Mouse (Mus musculus) liver, embryonic 12.5 days (tissue): ENCODE measurements around the gene Lrrn4cl. TPM values are rescaled to one million over a fixed set of nuclear protein-coding genes. Genes with fewer than 3 reads are reported as not detected.
"Not testable (repeated sequence)": the region's sequence is repeated elsewhere in the genome, so short reads cannot be mapped to it uniquely, and the experiment has no call there.

Source experiments
- ATAC-seq: fragments of 200-750 bp; cut with Nextera tagmentation; 2 replicates; pipeline ENCODE4 v1.8.0; 2017; ENCODE audit warnings: moderate number of reproducible peaks, mild to moderate bottlenecking, moderate library complexity
- H3K27ac ChIP-seq: fragments of 300-500 bp; sonication (generic); 2 replicates; pipeline ENCODE4 v1.5.1; 2016; ENCODE audit warnings: mild to moderate bottlenecking
- H3K27me3 ChIP-seq: fragments of 300-500 bp; sonication (generic); replicated peaks from 2 replicates; pipeline ENCODE4 v1.6.1; 2016; ENCODE audit warnings: mild to moderate bottlenecking, moderate library complexity
- H3K36me3 ChIP-seq: fragments of 300-500 bp; sonication (generic); 2 replicates; pipeline ENCODE4 v1.6.1; 2016; ENCODE audit warnings: mild to moderate bottlenecking, moderate library complexity
- H3K4me1 ChIP-seq: fragments of 300-500 bp; sonication (generic); 2 replicates; pipeline ENCODE4 v1.6.1; 2016
- H3K4me2 ChIP-seq: fragments of 300-500 bp; sonication (generic); 2 replicates; pipeline ENCODE4 v1.6.1; 2016; ENCODE audit warnings: mild to moderate bottlenecking, moderate library complexity
- H3K4me3 ChIP-seq: fragments of 300-500 bp; sonication (generic); 2 replicates; pipeline ENCODE4 v1.5.1; 2016; ENCODE audit warnings: mild to moderate bottlenecking, moderate library complexity
- H3K9ac ChIP-seq: fragments of 300-500 bp; sonication (generic); 2 replicates; pipeline ENCODE4 v1.6.1; 2016; ENCODE audit warnings: mild to moderate bottlenecking, moderate library complexity
- H3K9me3 ChIP-seq: fragments of 300-500 bp; sonication (generic); replicated peaks from 2 replicates; pipeline ENCODE4 v1.6.1; 2016; ENCODE audit warnings: mild to moderate bottlenecking, moderate library complexity
- WGBS: fragments of 180-500 bp; shearing (Covaris S2); methylation state at CpG from one replicate; pipeline ENCODE4 v1.1.7; 2016; ENCODE audit not compliant: insufficient replicate concordance; 5-methylcytosine and 5-hydroxymethylcytosine counted together
- polyA plus RNA-seq: library from polyadenylated mRNA; unstranded; fragments of >200 nt; fragmentation: Nextera tagmentation; extraction: Ambion mirVana; gene quantifications from 2 replicates; pipeline ENCODE4 v1.2.1, GENCODE M21; 2016

Lrrn4cl gene
- polyA plus RNA-seq, 1 experiment from 2014 or later = 0.11 TPM

- H3K27ac ChIP-seq = peak overlapping the region; percentile 100
- peak overlapping the region; percentile 99 for H3K9ac ChIP-seq
- H3K4me2 ChIP-seq = peak overlapping the region; percentile 84
- H3K9me3 ChIP-seq = no peaks in the 10 kb centered on the region
- ATAC-seq = peak; percentile 63
- H3K4me1 ChIP-seq = peaks cover 47% of the 10 kb centered on the region
- WGBS = under 1% methylated on average over 48 of the region's 48 CpGs
- H3K36me3 ChIP-seq = peaks cover 56% of the 10 kb centered on the region
- H3K27me3 ChIP-seq = no peaks in the 10 kb centered on the region
- H3K4me3 ChIP-seq = peak overlapping the region; percentile 100
Measured at GRCm38 (mm10) chr19:8820424-8820956, 30.1 kb upstream of the Lrrn4cl start.

- ATAC-seq = no peak
Measured at GRCm38 (mm10) chr19:8821146-8821545, 29.4 kb upstream of the Lrrn4cl start.

DNA sequence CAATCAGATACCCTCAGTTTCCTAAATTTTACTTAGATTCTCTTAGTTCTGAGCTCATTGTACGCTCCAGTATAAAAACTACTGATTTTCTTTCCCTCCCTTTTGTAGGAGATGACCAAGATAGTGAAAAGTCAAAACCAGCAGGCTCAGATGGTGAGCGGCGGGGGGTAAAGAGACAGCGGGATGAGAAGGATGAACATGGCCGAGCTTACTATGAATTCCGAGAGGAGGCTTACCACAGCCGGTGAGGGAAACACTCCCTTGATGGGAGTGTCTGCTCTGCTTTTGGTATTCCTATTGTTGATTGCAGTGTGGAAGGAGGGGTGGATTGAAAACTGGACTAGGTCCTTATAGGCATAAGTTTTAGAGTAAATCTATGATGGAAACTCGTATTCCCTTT lies 27.9 kb upstream of the Lrrn4cl start:
- peaks cover 59% of the 10 kb centered on the region for H3K36me3 ChIP-seq
- H3K4me3 ChIP-seq = peak overlapping the region; percentile 100
- peak overlapping the region; percentile 84 for H3K4me2 ChIP-seq
- no peaks in the 10 kb centered on the region for H3K27me3 ChIP-seq
- H3K9me3 ChIP-seq = no peaks in the 10 kb centered on the region
- H3K27ac ChIP-seq = no peak overlapping the region
- peaks cover 29% of the 10 kb centered on the region for H3K4me1 ChIP-seq
- 83% methylated on average over 8 of the region's 8 CpGs for WGBS
- no peak for ATAC-seq
- H3K9ac ChIP-seq = peak overlapping the region; percentile 99

More at GRCm38 (mm10) chr19:8821146-8821545, 29.4 kb upstream of the Lrrn4cl start:
- H3K9ac ChIP-seq = peak overlapping the region; percentile 99
- H3K9me3 ChIP-seq = no peaks in the 10 kb centered on the region
- WGBS = under 1% methylated on average over 7 of the region's 7 CpGs
- no peaks in the 10 kb centered on the region for H3K27me3 ChIP-seq
- peak overlapping the region; percentile 100 for H3K27ac ChIP-seq
- H3K4me1 ChIP-seq = peaks cover 43% of the 10 kb centered on the region
- H3K36me3 ChIP-seq = peaks cover 55% of the 10 kb centered on the region
- H3K4me3 ChIP-seq = peak overlapping the region; percentile 100
- H3K4me2 ChIP-seq = peak overlapping the region; percentile 84

DNA sequence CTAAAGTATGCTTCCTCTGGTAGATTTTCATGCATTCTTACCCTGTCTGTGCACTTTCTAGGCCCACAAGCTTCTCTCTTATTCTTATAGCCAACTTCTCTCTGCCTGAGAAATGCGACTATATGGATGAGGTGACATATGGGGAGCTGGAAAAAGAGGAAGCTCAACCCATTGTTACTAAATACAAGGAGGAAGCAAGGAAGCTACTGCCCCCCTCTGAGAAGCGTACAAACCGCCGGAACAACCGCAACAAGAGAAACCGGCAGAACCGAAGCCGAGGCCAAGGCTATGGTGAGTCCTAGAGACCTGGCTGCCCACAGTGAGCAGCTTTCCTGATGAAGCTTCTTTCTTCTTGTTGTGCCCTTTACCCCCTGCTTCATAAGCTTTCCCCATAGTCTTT lies 20.9 kb upstream of the Lrrn4cl start, which contains the start of gene AC129217.1:
TSS of gene AC129217.1 (plus strand) at position 114 of the 400 bp plus-strand sequence.
- H3K27me3 ChIP-seq = no peaks in the 10 kb centered on the region
- H3K36me3 ChIP-seq = peaks cover 99% of the 10 kb centered on the region
- ATAC-seq = no peak
- H3K4me1 ChIP-seq = peaks cover 10% of the 10 kb centered on the region; the same call in 1 of the 2 replicates
- no peaks in the 10 kb centered on the region for H3K9me3 ChIP-seq
- no peak within 1 kb of the TSS for H3K27ac ChIP-seq
- 57% methylated on average over 8 of the region's 8 CpGs for WGBS
- no peak within 1 kb of the TSS for H3K4me2 ChIP-seq
- H3K4me3 ChIP-seq = no peak within 1 kb of the TSS
- H3K9ac ChIP-seq = no peak within 1 kb of the TSS

- peaks cover 10% of the 10 kb centered on the region; the same call in 1 of the 2 replicates for H3K4me1 ChIP-seq
- no peaks in the 10 kb centered on the region for H3K9me3 ChIP-seq
Measured at GRCm38 (mm10) chr19:8830664-8831063, 19.9 kb upstream of the Lrrn4cl start.

GRCm38 (mm10) chr19:8831262-8831661 lies 19.3 kb upstream of the Lrrn4cl start:
- Histone ChIP-seq H3K9ac (no peak overlapping the region), H3K27ac (no peak overlapping the region), H3K9me3 (no peaks in the 10 kb centered on the region), H3K4me1 (peaks cover 10% of the 10 kb centered on the region; the same call in 1 of the 2 replicates), H3K36me3 (peaks cover 100% of the 10 kb centered on the region), H3K27me3 (no peaks in the 10 kb centered on the region), H3K4me2 (no peak overlapping the region), H3K4me3 (no peak overlapping the region)
- ATAC-seq = no peak
- 90% methylated on average over 11 of the region's 11 CpGs for WGBS

More at GRCm38 (mm10) chr19:8830664-8831063, 19.9 kb upstream of the Lrrn4cl start:
- ATAC-seq = no peak
- Histone ChIP-seq H3K4me2 (no peak overlapping the region), H3K27me3 (no peaks in the 10 kb centered on the region), H3K9ac (no peak overlapping the region), H3K27ac (no peak overlapping the region), H3K36me3 (peaks cover 100% of the 10 kb centered on the region), H3K4me3 (no peak overlapping the region)
- 95% methylated on average over 8 of the region's 8 CpGs for WGBS

- H3K27ac ChIP-seq = no peak overlapping the region
Measured at GRCm38 (mm10) chr19:8832971-8833370, 17.6 kb upstream of the Lrrn4cl start.

DNA sequence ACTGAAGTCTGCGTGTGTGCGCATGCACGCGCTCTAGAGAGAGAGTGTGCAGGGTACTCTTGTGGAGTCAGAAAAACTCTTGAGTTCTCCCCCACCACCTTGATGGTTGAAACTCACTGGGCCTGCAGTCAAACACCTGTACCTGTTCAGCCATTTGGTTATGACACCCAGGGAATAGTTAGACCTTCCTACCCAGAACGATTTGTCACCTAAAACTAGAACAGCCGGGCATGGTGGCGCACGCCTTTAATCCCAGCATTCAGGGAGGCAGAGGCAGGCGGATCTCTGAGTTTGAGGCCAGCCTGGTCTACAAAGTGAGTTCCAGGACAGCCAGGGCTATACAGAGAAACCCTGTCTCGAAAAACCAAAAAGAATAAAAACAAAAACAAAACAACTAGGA lies 14.2 kb upstream of the Lrrn4cl start:
- H3K27ac ChIP-seq = peak overlapping the region; percentile 92; the same call in 1 of the 2 replicates

More at GRCm38 (mm10) chr19:8832971-8833370, 17.6 kb upstream of the Lrrn4cl start:
- Histone ChIP-seq H3K27me3 (no peaks in the 10 kb centered on the region), H3K9me3 (no peaks in the 10 kb centered on the region), H3K36me3 (peaks cover 85% of the 10 kb centered on the region), H3K4me2 (no peak overlapping the region), H3K4me1 (peaks cover 17% of the 10 kb centered on the region), H3K4me3 (no peak overlapping the region), H3K9ac (no peak overlapping the region)
- 88% methylated on average over 4 of the region's 4 CpGs for WGBS
- no peak for ATAC-seq

DNA sequence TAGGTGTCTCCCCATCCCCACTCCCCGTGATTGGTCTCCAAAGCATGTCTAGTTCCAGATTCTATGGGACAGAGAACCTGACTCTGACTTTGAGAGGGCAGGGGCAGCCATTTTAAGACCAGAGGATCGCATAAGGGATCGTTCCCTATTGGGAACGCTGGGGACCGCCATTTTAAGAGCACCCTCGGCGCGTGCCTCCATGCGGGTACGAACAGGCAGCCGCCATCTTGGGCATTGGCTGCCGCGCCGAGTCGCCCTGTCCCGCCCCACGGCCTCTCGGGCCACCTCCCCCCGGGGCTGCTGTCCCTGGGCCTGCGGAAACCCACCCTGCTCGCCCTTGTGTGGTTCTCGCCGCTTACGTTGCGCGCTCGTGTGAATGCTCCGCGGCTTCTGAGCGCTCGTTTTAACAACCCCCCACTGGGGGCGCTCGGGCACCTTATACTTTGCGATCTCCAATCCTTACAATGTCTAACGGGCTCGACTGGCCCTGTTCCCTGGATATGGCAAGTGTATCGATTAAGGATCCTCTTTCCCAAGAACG lies 13.2 kb upstream of the Lrrn4cl start, which contains the start of gene Bscl2:
TSS of gene Bscl2 (plus strand) at position 217 of the 541 bp plus-strand sequence.
- no peaks in the 10 kb centered on the region for H3K9me3 ChIP-seq
- H3K4me2 ChIP-seq = peak within 1 kb of the TSS; percentile 93
- no peaks in the 10 kb centered on the region for H3K27me3 ChIP-seq
- peak within 1 kb of the TSS; percentile 69 for H3K4me3 ChIP-seq
- H3K9ac ChIP-seq = peak within 1 kb of the TSS; percentile 79
- 1% methylated on average over 38 of the region's 38 CpGs for WGBS
- peak; percentile 77 for ATAC-seq
- H3K27ac ChIP-seq = peak within 1 kb of the TSS; percentile 92
- peaks cover 43% of the 10 kb centered on the region for H3K4me1 ChIP-seq
- H3K36me3 ChIP-seq = peaks cover 52% of the 10 kb centered on the region

More for the DNA sequence above, 14.2 kb upstream of the Lrrn4cl start:
- H3K4me3 ChIP-seq, H3K9me3 ChIP-seq, H3K4me2 ChIP-seq, H3K9ac ChIP-seq, H3K27me3 ChIP-seq, ATAC-seq: not testable (repeated sequence)
- peaks cover 41% of the 10 kb centered on the region for H3K4me1 ChIP-seq
- 96% methylated on average over 10 of the region's 10 CpGs for WGBS
- H3K36me3 ChIP-seq = peaks cover 55% of the 10 kb centered on the region

GRCm38 (mm10) chr19:8838041-8838730 lies 12.4 kb upstream of the Lrrn4cl start:
- ATAC-seq = peak; percentile 9; the same call in 1 of the 2 replicates
- WGBS = 24% methylated on average over 15 of the region's 15 CpGs
- Histone ChIP-seq H3K4me3 (peak overlapping the region; percentile 69), H3K9me3 (no peaks in the 10 kb centered on the region), H3K27me3 (no peaks in the 10 kb centered on the region), H3K4me1 (peaks cover 43% of the 10 kb centered on the region), H3K9ac (peak overlapping the region; percentile 79), H3K4me2 (peak overlapping the region; percentile 93), H3K27ac (peak overlapping the region; percentile 92), H3K36me3 (peaks cover 49% of the 10 kb centered on the region)

GRCm38 (mm10) chr19:8839103-8839907 lies 11.3 kb upstream of the Lrrn4cl start, which contains the start of gene Gng3:
Gene Gng3 (minus strand): TSS chr19:8839194.
- ATAC-seq = no peak
- H3K4me2 ChIP-seq = peak within 1 kb of the TSS; percentile 93
- H3K4me3 ChIP-seq = peak within 1 kb of the TSS; percentile 69
- H3K27ac ChIP-seq = peak within 1 kb of the TSS; percentile 92
- H3K9me3 ChIP-seq = no peaks in the 10 kb centered on the region
- no peaks in the 10 kb centered on the region for H3K27me3 ChIP-seq
- 78% methylated on average over 11 of the region's 11 CpGs for WGBS
- H3K4me1 ChIP-seq = peaks cover 43% of the 10 kb centered on the region
- H3K9ac ChIP-seq = peak within 1 kb of the TSS; percentile 79
- peaks cover 41% of the 10 kb centered on the region for H3K36me3 ChIP-seq
